Mouse (Mus musculus): ENCODE results near the gene Tff1. TPM values are rescaled to one million over a fixed set of nuclear protein-coding genes. Genes with fewer than 3 reads are reported as not detected.

Gene Tff1
- total RNA-seq, 2 experiments from 2014 or later, result not detected

DNA sequence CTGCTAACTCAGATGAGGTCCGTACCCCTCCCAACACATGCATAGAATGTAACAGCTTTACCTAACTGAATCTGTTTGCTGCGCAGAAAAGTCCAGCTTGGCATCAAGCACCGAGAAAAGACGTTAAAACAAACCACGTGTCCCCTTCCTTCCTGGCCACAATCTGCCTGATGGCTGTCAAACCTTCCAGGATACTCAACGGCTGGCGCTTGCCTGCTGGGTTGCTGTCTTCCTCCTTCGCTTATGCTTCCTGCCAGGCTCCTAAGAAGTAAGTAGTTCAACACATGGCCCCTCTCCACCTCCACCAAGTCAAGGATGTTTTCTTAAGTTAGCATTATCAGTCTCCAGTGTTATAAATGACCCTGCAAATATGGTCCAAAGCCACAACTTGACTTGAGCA is 11.3 kb downstream of the Tff1 start:
- DNase-seq (ENCODE audit: low spot score in 2 of 2), result no peak

DNA sequence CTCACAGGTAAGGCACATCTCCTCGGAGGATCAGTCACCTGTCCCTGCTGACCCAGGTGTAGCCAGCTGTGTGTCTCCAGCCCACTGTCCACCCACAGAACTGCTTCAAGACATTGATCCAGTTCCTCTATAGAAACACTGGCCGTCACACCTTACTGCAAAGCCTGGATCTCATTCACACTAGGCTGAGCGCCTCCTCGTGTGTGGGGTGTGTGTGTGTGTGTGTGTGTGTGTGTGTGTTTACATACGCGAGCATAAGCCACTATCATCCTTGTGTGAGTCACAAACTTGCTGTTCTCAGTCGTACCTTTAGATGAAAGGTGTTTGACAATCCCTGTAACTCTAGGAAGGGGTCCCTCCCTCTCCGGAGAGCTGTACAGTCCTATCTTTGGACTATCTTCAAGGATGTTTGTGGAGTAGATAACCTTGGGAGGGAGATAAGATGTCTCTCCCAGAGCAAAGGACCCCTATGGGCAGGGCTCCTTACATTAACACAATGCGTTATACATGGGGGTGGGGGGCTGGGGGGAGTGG is 12.0 kb downstream of the Tff1 start:
- no peak for DNase-seq (ENCODE audit: low spot score in 2 of 2)

DNA sequence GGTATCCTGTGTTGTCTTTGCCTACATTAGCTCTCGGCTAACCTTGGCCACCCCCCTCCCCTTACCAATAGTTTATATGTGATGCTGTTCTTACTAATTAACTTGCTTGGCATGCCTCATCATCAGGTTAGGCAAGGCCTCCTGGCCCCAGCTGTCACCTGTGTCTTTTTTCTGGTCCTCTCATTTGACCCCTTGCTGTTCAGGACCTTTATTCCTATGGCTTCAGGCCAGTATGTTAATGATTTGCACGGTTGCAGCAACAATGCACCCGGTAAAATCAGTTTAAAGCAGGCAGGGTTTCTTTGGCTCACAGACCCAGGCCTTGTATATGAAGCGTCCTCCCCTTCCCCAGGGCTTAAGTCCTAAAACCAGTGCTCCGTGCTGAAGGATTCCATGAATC is 12.6 kb downstream of the Tff1 start:
- no peak for DNase-seq (ENCODE audit: low spot score in 2 of 2)

DNA sequence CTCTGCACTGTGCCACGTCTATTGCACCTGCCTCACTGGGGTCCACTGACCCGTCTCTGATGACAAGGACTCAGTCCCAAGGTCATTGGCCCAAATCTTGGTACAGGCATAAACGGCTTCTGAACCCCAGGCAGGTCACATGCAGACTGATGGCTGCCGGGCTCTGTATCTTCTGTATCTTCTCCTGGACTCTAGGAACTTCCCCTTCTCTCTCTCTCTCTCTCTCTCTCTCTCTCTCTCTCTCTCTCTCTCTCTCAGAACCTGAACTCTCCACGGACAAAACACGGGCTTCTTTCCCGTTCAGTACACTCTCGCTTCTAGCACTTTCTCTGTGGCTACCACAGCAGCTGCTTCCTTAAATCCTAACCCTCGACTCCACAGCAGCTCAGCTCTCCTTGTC is 19.1 kb downstream of the Tff1 start:
- DNase-seq (ENCODE audit: low spot score in 2 of 2), result no peak

DNA sequence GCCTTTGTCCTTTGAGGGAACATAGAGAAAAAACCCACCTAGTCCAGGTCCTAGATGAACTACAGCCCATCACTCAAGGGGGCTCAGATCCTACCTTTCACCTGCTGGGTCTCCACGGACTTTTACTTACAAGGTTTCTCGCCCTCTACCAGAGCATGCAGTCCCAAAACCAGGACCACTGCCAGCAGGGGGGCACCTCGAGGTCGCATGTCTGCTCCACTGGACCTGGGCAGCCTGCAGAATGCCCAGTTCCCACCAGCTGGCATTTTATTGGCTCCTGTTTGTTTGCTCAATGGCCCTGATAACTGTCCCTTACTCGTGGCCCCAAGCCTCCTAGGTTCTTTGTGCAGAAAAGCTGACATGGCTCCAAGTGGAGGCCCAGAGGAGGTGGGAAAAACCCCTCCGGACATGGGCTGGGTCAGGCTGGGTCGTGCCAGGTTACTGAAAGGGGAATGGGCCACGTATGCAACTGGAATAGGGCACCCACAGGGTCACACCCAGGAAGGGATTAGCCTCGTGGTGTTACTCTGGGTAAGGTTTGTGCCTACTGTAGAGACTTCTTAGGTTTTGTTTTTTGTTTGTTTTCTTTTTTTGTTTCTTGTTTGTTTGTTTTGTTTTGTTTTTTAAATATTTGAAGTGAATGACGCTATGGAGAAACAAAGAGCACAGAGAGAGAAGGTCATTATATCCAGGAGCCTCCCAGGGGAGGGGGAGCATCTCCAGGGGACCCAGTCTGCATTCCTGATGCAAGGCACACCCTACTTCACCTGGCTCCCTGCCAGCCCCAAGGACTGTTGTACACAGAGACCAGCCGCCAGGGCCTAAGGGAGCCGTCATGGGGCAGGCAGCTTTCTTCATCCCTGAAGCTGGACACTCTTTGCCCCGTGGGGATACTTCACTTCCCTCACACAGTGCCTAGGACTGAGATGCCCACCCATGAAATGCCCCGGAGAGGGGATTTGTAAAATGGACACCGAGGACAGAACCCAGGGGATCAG is 20.7 kb downstream of the Tff1 start, which contains the start of gene Tff2:
Gene Tff2 (minus strand): TSS at position 243 of the 998 bp plus-strand sequence.
- DNase-seq (ENCODE audit: low spot score in 2 of 2), result no peak

DNA sequence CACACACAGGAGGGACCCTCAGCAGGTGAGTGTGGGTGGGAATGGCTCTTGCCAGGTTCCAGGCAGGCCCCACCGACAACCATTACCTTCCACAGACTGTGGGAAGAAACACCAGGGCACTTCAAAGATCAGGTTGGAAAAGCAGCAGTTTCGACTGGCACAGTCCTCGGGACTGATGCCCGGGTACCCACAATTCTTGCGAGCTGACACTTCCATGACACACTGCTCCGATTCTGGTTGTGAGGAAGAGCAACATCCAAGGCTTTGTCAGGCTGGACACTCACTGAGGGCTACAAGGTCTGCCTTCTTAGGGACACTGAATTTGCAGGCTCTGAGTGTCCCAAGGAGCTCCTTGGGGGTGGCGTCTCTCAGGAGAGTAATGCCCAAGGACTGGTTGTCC is 23.0 kb downstream of the Tff1 start:
- DNase-seq (ENCODE audit: low spot score in 2 of 2), result peak in 1 of 2 experiments; percentile 12

DNA sequence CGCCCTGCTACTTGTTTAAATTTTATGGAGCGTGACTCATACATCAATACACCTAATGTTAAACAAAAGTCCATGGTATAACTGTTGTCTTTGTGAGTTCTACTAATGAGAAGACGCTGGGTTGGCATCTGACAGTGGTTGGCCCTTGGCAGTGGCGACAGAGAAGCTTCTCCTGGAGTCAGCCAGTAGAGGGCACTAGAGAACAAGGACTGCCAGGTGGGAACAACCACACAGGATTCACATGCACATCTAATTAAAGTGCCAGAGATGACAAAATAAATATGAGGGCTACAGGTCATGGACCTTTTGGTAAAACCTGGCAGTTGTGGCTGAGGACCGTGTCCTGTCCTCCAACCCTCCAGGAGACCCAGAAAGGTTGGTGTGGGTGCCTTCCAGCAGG is 26.7 kb downstream of the Tff1 start:
- peak; percentile 44 to 49 for DNase-seq (ENCODE audit: low spot score in 2 of 2)

DNA sequence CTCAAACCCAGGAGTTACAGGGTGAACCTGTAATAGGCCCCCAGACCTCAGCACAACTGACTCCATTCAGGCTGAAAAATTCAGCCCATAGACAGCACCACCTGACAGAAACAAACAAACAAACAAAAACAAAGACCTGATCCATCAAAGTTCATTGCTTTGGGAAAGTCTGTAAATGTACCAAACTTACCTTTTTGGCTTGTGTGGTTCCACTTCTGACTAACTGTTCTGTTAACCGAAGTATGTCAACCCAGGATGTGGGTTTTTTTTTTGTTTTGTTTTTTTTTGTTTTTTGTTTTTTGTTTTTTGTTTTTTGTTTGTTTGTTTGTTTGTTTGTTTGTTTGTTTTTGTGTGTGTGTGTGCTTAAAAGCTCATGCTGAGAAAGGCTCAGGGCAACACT is 28.3 kb downstream of the Tff1 start:
- no peak for DNase-seq (ENCODE audit: low spot score in 2 of 2)

DNA sequence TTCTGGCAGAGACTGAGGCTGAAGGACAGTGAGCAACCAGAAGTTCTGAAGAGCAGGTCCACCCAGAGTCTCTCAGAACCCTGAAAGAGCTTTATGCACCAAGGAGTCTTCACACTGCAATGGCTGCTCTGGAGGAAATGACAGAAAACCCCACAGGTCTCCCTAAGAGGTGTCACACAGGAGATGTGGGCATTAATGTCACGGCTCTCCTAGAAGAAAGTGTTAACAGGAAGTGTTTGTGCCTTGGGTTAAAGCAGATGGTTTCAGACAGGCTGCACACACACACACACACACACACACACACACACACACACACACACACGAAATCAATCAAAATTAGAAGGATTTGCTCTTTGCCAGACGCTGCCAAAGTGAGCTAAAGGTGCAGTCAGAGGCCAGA is 28.8 kb downstream of the Tff1 start:
- DNase-seq (ENCODE audit: low spot score in 2 of 2), result no peak

DNA sequence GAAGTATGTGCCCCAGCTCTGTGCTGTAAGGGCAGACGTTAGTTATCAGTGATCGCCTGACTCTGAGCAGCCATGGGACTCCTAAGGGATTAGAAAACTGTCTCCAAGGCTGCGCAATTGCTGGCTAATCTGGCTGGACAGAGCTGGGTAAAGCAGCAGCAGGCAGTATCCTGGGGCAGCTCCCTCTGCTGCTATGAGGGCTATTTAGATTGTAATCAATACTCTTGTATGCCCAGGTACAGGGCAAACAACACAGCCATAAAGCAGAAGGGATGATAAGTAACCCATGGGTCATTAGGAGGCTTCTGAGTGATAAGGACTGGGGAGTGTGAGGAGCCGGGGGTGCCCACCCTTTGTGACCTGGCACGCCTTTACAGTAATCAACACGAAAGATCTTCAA is 30.2 kb downstream of the Tff1 start:
- no peak for DNase-seq (ENCODE audit: low spot score in 2 of 2)

DNA sequence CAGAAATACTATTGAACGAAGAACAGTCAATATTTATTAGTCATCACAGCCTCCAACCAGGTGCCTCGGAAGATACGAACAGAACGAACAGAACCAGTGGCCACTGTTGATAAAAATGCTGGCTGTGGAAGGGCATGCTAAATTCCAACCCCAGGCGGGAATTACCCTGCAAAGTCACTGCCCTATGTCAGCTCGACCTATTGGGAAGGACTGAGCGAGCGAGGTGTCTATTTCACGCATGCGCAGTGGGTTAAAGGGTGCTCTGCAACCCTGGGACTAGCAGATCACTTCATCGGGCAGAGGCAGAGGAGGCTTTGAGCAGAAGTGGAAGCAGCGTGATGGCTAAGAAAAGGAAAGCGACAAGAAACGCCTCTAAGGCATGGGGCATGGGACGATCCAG is 31.3 kb downstream of the Tff1 start:
- DNase-seq (ENCODE audit: low spot score in 2 of 2), result no peak

DNA sequence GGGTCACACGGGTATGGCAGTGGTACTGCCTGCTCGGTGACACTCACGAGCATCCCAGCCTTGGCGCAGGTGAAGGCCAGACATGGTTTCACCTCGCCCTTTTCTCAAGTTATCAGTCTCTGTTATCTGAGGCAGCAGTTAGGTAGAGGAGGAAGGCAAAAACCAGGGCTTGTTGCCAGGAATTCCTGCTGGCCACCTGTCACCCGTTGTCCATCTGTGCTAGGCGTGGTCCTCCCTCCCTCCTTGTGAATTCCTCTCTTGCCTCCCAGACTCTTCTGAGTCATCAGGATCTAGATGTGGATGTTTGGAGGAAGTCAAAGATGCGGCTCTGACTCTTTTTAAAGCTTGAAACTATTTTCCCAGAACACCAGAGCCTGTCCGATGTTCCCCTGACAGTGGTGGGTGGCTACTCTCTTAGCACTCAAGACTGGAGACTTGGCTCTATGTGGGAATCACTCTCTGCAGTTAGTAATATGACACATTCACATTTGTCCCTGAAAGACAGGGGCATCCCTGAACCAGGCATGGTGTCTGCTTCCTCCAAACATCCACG is 33.7 kb downstream of the Tff1 start:
- DNase-seq (ENCODE audit: low spot score in 2 of 2), result no peak

DNA sequence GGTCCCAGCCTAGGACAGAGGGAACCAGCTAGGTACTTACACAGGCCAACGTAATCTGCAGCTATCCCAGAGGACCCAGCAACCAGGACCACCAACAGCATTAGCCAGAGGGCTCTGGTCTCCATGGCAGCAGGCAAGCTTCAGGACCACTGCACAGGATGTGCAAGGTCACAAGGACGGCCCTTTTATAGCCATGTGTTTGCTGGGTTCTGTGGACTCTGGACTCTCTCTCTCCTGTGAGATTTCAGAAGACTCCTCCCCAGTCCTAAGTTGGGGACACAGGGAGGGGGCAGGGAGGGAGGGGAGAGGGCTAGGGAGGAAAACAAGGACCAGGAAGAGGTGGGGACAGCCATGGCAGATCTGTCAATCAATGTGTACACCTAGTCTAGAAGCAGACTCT is 35.6 kb downstream of the Tff1 start, which contains the start of gene Tff3:
Gene Tff3 (minus strand): TSS at position 195 of the 400 bp plus-strand sequence.
- DNase-seq (ENCODE audit: low spot score in 2 of 2), result no peak

DNA sequence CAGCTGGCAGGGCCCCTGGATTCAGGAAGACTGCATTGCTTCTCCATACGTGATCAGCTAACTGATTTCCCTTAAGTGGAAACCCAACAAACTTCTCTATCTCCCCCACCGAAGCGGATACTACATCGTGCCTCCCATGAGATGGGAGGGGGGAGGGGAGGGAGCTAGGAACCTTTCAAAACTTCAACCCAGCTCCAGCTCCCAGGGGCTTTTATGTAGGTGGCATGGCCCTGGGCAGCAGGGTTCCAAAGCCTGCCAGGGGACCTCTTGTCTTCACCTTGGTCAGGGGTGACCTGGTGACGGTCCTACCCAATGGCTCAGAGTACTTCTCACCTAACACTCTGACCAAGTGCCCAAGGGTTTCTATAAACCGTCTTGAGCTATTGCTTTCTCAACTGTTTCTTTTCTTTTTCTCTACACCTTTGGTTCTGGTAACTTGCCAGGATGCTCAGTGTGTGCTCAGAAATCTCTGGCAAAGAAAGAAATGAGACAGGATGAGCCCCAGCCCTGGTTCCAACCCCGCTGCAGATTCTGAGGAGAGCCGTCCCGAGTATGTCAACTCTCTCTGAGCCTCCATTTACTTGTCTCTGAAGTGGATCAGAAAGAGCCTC is 36.3 kb downstream of the Tff1 start:
- no peak for DNase-seq (ENCODE audit: low spot score in 2 of 2)

DNA sequence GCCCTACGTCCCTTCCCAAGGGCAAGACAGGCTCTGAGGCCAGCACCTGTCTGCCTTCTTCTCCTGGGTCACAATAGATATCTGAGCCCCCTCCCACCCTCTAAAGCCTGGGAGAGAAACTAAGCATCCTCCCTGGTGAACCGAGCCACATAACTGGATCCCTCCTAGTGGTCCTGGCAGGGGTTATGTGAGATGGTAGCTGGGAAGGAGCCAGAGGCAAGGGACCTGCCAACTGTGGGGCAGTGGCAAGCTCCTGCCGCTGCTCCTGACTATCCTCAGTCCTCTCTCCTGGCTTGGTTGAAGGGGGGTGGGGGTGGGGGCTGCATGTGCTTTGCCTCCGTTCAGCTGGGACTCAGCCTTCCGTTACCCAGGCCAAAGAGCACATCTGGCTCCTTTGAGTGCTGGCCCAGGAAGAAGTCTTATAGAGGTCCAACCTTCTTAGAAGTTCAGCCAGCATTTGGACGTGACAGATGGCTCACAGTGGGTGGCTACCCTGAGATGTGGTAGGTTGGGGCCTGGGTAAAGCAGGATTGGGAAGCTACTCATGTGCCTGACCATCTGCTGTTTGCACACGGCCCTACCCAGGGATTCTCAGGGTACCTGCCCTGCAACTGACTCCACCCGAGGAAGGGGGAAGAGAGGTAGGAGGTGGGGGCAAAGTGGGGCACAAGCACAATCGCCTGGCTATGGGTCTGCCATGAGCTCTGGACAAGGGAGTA is 39.4 kb downstream of the Tff1 start:
- DNase-seq (ENCODE audit: low spot score in 2 of 2), result no peak

DNA sequence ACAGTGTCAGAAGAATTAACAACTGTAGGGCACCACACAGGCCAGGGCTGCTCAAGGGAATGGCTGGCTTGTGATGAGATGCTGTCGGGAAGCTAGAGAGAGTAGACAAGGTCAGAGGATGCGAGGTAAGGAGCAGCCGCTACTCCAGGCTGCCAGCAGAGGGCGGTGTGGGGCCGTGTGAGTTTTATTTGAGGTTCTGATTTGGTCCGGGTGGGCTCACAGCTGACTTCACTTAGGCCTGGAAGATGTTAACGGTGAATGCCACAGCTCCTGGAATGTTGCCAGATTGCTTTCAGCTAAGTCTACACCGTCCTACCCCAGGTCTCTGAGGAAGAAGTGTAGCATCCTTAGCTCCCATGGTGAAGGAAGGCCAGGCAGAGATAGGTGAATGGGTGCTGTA is 43.1 kb downstream of the Tff1 start:
- peak; percentile 21 to 39 for DNase-seq (ENCODE audit: low spot score in 2 of 2)

DNA sequence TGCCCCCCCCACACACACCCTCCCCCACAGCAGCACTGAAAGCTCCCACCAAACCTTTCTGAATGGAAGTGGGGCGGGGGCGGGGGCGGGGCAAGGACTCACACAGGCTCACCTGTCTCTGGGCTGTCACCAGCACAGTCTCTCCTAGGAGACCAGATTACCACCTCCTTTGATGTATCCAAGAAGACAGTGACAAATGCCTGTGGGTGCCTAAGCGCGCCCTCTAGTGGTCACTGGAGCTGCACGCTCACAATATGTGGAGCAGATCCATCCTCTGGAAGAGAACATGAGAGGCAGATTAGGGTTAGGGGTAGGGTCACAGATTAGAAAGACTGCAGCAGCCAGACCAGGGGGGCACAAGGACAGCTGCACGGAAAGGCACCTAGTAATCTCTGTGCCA is 45.6 kb downstream of the Tff1 start:
- peak; percentile 73 to 77 for DNase-seq (ENCODE audit: low spot score in 2 of 2)

DNA sequence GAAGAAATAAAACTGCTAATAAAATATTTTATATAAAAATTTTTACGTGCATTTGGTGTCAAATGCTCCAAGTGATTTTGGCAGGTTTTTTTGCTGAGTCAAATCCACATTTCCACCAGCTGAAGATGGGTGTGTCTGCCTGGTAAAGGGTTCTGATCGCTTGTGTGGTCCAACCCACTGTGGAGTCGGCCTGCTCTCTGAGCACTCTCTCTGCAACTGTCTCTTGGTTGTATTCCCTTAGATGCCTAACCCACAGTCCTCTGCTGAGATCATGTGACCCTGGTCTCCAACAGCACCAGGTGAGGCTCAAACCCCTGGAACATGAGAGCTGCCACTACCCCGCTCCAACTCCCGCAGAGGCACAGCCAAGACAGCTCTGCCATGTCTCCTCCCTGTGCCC is 47.1 kb downstream of the Tff1 start:
- no peak for DNase-seq (ENCODE audit: low spot score in 2 of 2)

DNA sequence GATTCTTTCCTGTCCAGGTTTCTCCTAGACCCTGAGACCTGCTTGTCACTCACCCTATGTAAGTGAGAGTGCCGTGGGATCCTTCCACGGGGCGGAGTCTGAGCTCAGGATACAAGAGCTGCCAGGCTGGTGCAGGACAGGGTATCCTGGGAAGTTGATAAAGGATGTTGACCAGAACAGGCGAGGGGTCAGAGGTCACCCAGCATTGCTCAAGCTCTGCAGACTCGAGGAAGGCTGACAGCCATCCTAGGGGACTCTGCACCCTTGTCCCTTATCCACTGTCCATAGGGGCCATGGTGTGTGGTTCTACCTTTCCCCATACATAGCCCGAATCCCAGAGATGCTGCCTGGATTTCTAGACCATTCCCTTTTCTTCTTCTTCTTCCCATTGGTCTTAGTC is 49.0 kb downstream of the Tff1 start:
- DNase-seq (ENCODE audit: low spot score in 2 of 2), result no peak

DNA sequence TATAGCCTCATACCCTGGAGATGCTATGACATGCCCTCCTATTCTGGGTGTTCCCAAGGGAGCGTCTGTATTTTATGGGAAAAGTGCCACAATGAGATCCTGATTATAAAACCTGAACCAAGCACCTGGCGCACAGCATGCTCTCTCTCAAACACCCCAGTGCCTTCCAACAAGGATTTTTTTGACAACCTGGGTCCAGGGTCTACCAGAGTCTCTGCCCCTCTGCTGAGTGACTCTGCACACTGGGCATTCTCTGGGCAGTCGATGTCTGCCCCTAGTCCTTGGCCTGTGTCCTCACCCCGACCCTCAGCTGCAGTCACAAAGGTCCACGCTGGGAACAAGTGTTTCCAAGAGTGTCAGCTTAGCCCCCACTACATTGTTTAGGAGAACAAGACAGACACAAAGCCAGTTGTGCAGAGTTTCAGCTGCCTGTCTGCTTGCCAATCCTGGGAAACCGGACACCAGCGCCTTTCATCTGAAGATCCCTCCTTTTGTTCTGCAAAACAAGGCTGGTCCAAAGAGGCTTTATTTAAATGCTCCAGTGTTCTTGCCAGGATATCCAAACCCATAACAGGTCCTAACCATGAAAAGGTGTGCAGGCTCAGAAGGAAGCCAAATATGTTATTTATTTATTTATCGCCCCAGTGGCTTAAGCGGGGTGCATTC is 51.8 kb downstream of the Tff1 start:
- DNase-seq (ENCODE audit: low spot score in 2 of 2), result no peak

Measured in adrenal gland, adult 18-20 months (tissue).